Mouse (Mus musculus): ENCODE data around the gene Wipi1. TPM values are rescaled to one million over a fixed set of nuclear protein-coding genes. Genes with fewer than 3 reads are reported as not detected.

Gene Wipi1
- polyA plus RNA-seq, 2 experiments, result 36.9 to 37.5 TPM

DNA sequence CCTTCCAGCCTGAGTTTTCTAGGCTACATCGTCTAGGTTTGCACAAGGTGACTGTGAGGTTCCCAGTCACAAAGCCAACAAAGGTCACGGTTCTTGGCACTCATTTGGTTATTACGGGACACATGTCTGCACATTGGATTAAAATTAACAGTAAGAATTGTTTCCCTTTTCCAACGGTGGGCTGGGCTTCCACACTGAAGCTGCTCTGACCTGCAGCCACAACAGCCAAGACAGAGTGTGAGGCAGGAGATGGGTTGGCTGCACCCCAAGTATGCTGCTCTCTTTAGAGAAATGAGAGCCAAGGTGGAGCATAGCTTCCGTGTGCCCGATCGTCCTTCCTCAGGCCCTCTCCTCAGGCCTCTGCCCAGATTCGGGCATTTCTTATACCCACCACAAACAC is 17.0 kb downstream of the Wipi1 start:
- 83% methylated on average over 8 of the region's 8 CpGs for WGBS
- H3K27me3 ChIP-seq (ENCODE audit: control insufficient read depth, insufficient read depth, low read length), result no peaks in the 10 kb centered on the region
- ATAC-seq (ENCODE audit: low FRiP score, low read depth) (no peak), DNase-seq (ENCODE audit: low spot score) (no peak)
- no peaks in the 10 kb centered on the region; the same call in 1 of the 2 replicates for H3K4me1 ChIP-seq (ENCODE audit: control insufficient read depth, insufficient read depth, low read length)
- no peak overlapping the region for H3K27ac ChIP-seq (replicated peaks; ENCODE audit: low read depth, low read length)
- no peak for TF ChIP-seq POLR2A (IDR thresholded peaks at IDR 0.05; ENCODE audit: borderline replicate concordance, extremely low read depth, insufficient read depth, insufficient read length)
- H3K4me3 ChIP-seq (replicated peaks; ENCODE audit: low read length), result no peak overlapping the region
- no peak overlapping the region for H3K4me2 ChIP-seq (replicated peaks; ENCODE audit: low read depth, low read length, severe bottlenecking)
- peaks cover 27% of the 10 kb centered on the region for H3K36me3 ChIP-seq (ENCODE audit: control insufficient read depth, insufficient read depth, low read length)
- H3K9me3 ChIP-seq (ENCODE audit: control insufficient read depth, low read length), result no peaks in the 10 kb centered on the region
- no peak overlapping the region; the same call in 1 of the 2 replicates for H3K9ac ChIP-seq (ENCODE audit: low read depth, low read length, severe bottlenecking)

DNA sequence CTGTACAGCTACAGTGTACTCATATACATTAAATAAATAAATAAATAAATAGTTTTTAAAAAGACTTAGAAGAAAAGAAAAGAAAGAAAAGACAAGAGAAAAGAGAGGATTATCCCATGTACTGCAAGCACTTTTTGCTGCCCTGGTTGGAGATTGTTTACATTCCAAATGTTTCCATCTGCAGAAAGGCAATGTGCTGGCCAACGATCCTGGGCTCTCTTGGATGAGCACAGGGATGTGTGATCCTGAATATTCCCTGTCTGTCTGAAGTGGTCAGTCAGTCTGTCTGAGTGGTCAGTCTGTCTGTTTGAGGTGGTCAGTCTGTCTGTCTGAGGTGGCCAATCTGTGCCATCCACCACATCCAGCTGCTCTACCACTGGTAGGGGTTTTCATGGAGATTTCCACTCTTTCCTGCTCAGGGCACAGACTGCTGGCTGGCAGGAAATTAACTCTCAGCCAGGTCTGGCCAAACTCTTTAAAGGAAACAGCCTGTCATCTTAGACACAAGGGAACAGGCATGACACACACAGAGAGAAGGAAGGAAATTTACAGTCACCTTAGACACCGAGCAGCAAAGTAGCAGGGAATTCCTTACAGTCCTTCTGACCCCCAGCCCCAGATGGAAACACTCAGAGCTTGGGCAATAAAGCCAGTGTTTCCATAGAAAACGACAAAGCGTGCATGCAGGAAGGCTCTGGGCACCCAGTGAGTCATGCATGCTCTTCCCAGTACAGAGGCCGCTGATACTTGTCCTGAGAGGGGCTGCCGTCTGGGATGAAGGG is 18.4 kb downstream of the Wipi1 start:
- H3K36me3 ChIP-seq (ENCODE audit: control insufficient read depth, insufficient read depth, low read length), result peaks cover 20% of the 10 kb centered on the region; the same call in 1 of the 2 replicates
- H3K27ac ChIP-seq (replicated peaks; ENCODE audit: low read depth, low read length), result peak overlapping the region; percentile 69; the same call in 1 of the 2 replicates
- H3K4me1 ChIP-seq (ENCODE audit: control insufficient read depth, insufficient read depth, low read length), result no peaks in the 10 kb centered on the region; the same call in 1 of the 2 replicates
- DNase-seq (ENCODE audit: low spot score) (peak; percentile 44), ATAC-seq (ENCODE audit: low FRiP score, low read depth) (peak; percentile 39; the same call in 1 of the 2 replicates)
- no peak for TF ChIP-seq POLR2A (IDR thresholded peaks at IDR 0.05; ENCODE audit: borderline replicate concordance, extremely low read depth, insufficient read depth, insufficient read length)
- no peaks in the 10 kb centered on the region for H3K9me3 ChIP-seq (ENCODE audit: control insufficient read depth, low read length)
- no peak overlapping the region for H3K4me3 ChIP-seq (replicated peaks; ENCODE audit: low read length)
- H3K9ac ChIP-seq (ENCODE audit: low read depth, low read length, severe bottlenecking), result no peak overlapping the region
- H3K4me2 ChIP-seq (replicated peaks; ENCODE audit: low read depth, low read length, severe bottlenecking), result no peak overlapping the region
- WGBS, result 16% methylated on average over 6 of the region's 6 CpGs
- no peaks in the 10 kb centered on the region for H3K27me3 ChIP-seq (ENCODE audit: control insufficient read depth, insufficient read depth, low read length)

GRCm38 (mm10) chr11:109591511-109591910 is 20.3 kb downstream of the Wipi1 start:
- H3K27ac ChIP-seq (replicated peaks; ENCODE audit: low read depth, low read length), result no peak overlapping the region
- DNase-seq (ENCODE audit: low spot score), result no peak

GRCm38 (mm10) chr11:109590012-109590411 is 21.8 kb downstream of the Wipi1 start:
- DNase-seq (ENCODE audit: low spot score) (no peak), ATAC-seq (ENCODE audit: low FRiP score, low read depth) (no peak)
- Histone ChIP-seq H3K36me3 (ENCODE audit: control insufficient read depth, insufficient read depth, low read length) (peaks cover 5% of the 10 kb centered on the region; the same call in 1 of the 2 replicates), H3K4me2 (replicated peaks; ENCODE audit: low read depth, low read length, severe bottlenecking) (no peak overlapping the region), H3K27me3 (ENCODE audit: control insufficient read depth, insufficient read depth, low read length) (no peaks in the 10 kb centered on the region), H3K4me3 (replicated peaks; ENCODE audit: low read length) (no peak overlapping the region), H3K4me1 (ENCODE audit: control insufficient read depth, insufficient read depth, low read length) (no peaks in the 10 kb centered on the region; the same call in 1 of the 2 replicates), H3K9me3 (ENCODE audit: control insufficient read depth, low read length) (no peaks in the 10 kb centered on the region), H3K27ac (replicated peaks; ENCODE audit: low read depth, low read length) (no peak overlapping the region), H3K9ac (ENCODE audit: low read depth, low read length, severe bottlenecking) (no peak overlapping the region)
- no peak for TF ChIP-seq POLR2A (IDR thresholded peaks at IDR 0.05; ENCODE audit: borderline replicate concordance, extremely low read depth, insufficient read depth, insufficient read length)
- 74% methylated on average over 8 of the region's 8 CpGs for WGBS

More at GRCm38 (mm10) chr11:109591511-109591910, 20.3 kb downstream of the Wipi1 start:
- no peak for ATAC-seq (ENCODE audit: low FRiP score, low read depth)
- Histone ChIP-seq H3K9ac (ENCODE audit: low read depth, low read length, severe bottlenecking) (no peak overlapping the region), H3K9me3 (ENCODE audit: control insufficient read depth, low read length) (no peaks in the 10 kb centered on the region), H3K4me1 (ENCODE audit: control insufficient read depth, insufficient read depth, low read length) (no peaks in the 10 kb centered on the region; the same call in 1 of the 2 replicates), H3K4me2 (replicated peaks; ENCODE audit: low read depth, low read length, severe bottlenecking) (no peak overlapping the region), H3K36me3 (ENCODE audit: control insufficient read depth, insufficient read depth, low read length) (peaks cover 15% of the 10 kb centered on the region; the same call in 1 of the 2 replicates), H3K27me3 (ENCODE audit: control insufficient read depth, insufficient read depth, low read length) (no peaks in the 10 kb centered on the region), H3K4me3 (replicated peaks; ENCODE audit: low read length) (no peak overlapping the region)
- no peak for TF ChIP-seq POLR2A (IDR thresholded peaks at IDR 0.05; ENCODE audit: borderline replicate concordance, extremely low read depth, insufficient read depth, insufficient read length)
- 85% methylated on average over 4 of the region's 4 CpGs for WGBS

DNA sequence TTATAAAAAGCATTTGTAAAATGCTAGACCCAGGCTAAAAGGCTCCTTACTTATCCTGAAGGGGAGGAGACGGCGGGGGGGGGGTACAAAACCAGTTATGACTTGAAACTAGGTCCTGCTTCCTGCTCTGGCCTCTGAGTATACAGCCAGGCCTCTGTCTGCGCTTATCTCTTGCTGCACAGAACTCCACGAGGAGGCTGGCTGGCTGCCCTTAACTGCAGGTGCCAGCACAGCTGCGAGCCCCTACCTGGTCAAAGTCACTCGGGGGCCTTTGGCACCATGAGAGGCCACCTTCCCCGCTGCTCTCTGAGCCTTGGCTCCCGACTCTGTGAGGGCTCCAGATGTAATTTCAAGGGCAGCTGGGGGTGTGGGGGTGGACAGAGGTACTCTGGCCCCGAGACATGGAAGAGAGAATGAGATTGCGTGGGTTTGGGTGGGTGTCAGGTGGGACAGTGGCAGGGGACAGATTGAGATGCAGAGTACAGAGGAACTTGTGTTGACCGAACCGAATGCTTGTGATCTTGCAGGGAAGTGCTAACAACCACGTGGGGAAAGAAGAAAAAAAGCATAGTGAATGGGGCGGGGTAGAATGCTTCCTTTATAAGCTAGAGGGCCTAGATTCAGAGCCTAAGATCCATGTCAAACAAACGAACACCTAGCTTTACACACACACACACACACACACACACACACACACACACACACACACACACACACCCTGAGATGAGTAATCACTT is 24.0 kb downstream of the Wipi1 start:
- Histone ChIP-seq H3K4me2 (replicated peaks; ENCODE audit: low read depth, low read length, severe bottlenecking) (no peak overlapping the region), H3K4me1 (ENCODE audit: control insufficient read depth, insufficient read depth, low read length) (no peaks in the 10 kb centered on the region), H3K9me3 (ENCODE audit: control insufficient read depth, low read length) (no peaks in the 10 kb centered on the region), H3K4me3 (replicated peaks; ENCODE audit: low read length) (no peak overlapping the region), H3K27me3 (ENCODE audit: control insufficient read depth, insufficient read depth, low read length) (no peaks in the 10 kb centered on the region), H3K9ac (ENCODE audit: low read depth, low read length, severe bottlenecking) (no peak overlapping the region), H3K27ac (replicated peaks; ENCODE audit: low read depth, low read length) (no peak overlapping the region), H3K36me3 (ENCODE audit: control insufficient read depth, insufficient read depth, low read length) (peaks cover 16% of the 10 kb centered on the region)
- ATAC-seq (ENCODE audit: low FRiP score, low read depth) (no peak), DNase-seq (ENCODE audit: low spot score) (no peak)
- 61% methylated on average over 15 of the region's 15 CpGs for WGBS
- TF ChIP-seq POLR2A (IDR thresholded peaks at IDR 0.05; ENCODE audit: borderline replicate concordance, extremely low read depth, insufficient read depth, insufficient read length), result no peak

Measured in limb, embryonic 14.5 days (tissue).